Mouse (Mus musculus) naive thymus-derived CD4-positive, alpha-beta T cell, adult 5 months (primary cell): ENCODE data around the gene Gm9780. TPM values are rescaled to one million over a fixed set of nuclear protein-coding genes. Genes with fewer than 3 reads are reported as not detected.

ENCODE experiments used
- polyA plus RNA-seq: library from polyadenylated mRNA; unstranded; fragments of 100-300 nt; shearing (Covaris generic); gene quantifications from one replicate; pipeline ENCODE4 v1.2.1, GENCODE M21; 2017

Gm9780 gene
- not detected for polyA plus RNA-seq

DNA sequence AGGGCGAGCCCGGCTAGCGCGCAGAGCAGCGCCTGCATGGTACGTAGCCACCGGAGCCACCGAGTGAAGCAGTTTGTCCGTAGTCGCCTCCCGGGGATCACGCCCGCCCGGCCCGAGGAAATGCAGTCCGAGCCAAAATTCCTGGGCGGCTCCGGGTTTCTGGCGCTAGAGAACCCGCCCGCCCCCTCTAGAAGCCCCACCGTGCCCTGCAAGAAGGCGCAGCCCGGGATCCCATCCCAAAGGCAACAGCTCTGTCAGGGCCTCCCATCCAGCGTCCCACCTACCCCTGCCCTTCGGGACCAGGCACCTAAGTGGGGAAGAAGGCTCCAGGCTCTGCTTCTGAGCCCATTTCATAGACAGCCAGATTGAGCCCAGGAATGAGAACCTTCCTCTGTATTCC is at the start of gene Gm9780:
Gene Gm9780, minus strand, starts transcription at position 101 of the 400 bp plus-strand sequence.

DNA sequence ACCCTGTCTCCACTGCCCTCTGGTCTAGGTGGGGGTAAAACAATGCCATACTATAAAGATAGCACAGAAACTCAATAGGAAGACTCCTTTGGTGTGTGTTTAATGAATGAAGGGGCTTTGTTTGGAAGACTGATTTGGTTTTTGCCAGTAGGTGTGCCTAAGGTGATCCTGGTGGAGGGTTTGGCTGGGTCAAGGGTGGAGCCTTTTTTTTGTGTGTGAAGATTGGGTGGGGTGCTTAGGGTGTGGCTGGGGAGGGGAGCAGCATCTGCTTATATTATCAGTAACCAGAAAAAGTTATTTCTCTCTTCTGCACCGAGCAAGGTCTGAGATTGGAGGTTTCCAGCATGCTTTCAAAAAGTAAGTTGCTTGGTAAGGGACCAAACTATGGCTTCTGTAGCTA is 39.5 kb upstream of the Gm9780 start, which contains the start of gene Cphx3:
Gene Cphx3, plus strand, starts transcription at position 301 of the 400 bp plus-strand sequence.

DNA sequence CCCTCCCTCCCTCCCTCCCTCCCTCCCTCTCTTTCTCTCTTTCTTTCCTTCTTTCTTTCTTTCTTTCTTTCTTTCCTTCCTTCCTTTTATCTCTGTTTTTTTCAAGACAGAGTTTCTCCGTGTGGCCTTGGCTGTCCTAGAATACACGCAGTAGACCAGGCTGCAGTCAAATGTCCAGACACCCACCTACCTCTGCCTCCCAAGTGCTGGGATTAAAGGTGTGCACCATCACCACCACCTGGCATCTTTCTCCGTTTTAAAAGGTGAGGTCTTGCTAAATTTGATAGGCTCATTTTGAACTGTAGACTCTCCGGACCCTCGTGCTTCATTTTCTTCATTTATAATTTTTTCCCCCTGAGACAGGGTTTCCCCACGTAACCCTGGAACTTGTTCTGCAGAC is 38.7 kb upstream of the Gm9780 start, which contains the start of gene Cphx2:
Gene Cphx2, plus strand, starts transcription at position 301 of the 400 bp plus-strand sequence.

DNA sequence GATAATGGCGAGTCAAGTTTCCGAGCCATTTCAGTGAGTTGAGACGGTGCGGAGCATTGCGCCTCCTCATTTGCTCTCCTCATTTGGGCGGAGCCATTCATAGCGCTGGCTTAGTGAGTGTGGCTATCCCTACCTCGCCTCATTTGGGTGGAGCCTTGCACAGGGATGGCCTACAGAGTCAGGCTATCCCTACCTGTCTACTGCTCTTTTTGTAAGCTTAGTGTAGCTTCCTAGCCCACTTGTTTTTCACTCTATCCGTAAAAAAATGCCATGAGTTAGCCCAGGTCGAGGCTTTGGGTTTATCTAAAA is 24.8 kb upstream of the Gm9780 start, which contains the start of gene Tmem254c:
Gene Tmem254c, minus strand, starts transcription at position 31 of the 309 bp plus-strand sequence.

DNA sequence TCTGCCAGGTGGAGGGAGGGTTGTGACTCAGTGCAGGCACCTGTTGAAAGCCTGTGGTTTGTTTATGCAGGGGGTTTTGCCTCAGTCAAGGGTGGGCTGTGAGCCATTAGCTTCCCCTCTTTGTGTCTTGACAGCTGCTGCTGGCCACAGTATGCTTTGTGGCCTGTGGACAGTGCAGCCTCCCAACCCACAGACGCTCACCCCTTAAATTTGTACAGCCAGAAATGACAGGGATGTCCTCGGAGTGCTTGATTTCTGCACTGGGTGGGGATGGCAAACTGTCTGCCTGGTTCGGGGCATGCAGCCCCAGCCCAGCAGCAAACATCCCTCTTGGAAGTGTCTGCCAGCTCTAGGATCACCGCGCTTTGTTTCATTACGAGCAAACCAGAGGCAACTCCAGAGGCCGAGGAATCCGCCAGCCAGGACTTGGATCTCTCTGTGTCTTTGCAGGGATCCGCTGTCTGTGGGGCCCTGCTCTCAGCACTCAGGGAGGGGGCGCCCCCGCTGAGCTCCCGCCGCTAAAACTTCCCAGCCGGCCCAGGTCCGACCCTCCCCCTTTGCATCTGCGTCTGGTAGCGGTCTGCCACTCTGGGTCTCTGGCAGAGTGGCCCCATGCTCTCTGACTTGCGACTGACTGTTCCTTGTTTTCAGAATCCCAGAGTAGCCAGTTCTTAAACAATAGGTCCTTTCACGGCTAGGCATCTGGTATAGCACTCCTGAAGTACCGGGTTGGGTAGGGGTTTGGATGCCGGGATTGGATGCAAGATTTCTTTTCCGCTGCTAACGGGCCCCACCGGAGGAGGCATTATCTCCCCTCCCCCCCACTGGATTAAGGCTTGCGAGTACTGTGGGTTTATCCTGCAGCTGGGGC is 63.9 kb downstream of the Gm9780 start, which contains the start of gene Duxbl1:
Gene Duxbl1, plus strand, starts transcription at position 207 of the 871 bp plus-strand sequence.

Other genes with a start within 250 kb of the Gm9780 start
- 38.8 TPM for gene Anxa11, start 200.6 kb downstream of the Gm9780 start, polyA plus RNA-seq
- gene Plac9a, start 139.6 kb downstream of the Gm9780 start, polyA plus RNA-seq, result not detected
- 1.1 TPM for gene Tmem254a, start 115.0 kb downstream of the Gm9780 start, polyA plus RNA-seq
- gene Cphx1, start 104.4 kb downstream of the Gm9780 start, polyA plus RNA-seq, result not detected
- not detected for gene Duxbl1, start 64.1 kb downstream of the Gm9780 start, polyA plus RNA-seq
- 26.1 TPM for gene Tmem254c, start 24.6 kb upstream of the Gm9780 start, polyA plus RNA-seq
- not detected for gene Cphx2, start 38.8 kb upstream of the Gm9780 start, polyA plus RNA-seq
- gene Cphx3, start 39.6 kb upstream of the Gm9780 start, polyA plus RNA-seq, result not detected
- gene Duxbl2, start 75.6 kb upstream of the Gm9780 start, polyA plus RNA-seq, result not detected
- not detected for gene Plac9b, start 139.8 kb upstream of the Gm9780 start, polyA plus RNA-seq
- 7.0 TPM for gene Tmem254b, start 164.3 kb upstream of the Gm9780 start, polyA plus RNA-seq
- gene Duxbl3, start 215.3 kb upstream of the Gm9780 start, polyA plus RNA-seq, result not detected